Mouse (Mus musculus) megakaryocyte-erythroid progenitor cell, adult 5-6 weeks (primary cell): Measurements from ENCODE around the gene Rhbdd2. TPM values are rescaled to one million over a fixed set of nuclear protein-coding genes. Genes with fewer than 3 reads are reported as not detected.
A peak's percentile ranks its signal among the peaks of the same experiment; 100 is the strongest.
"Not testable (repeated sequence)": the region's sequence is repeated elsewhere in the genome, so short reads cannot be mapped to it uniquely, and the experiment has no call there.

Source experiments
- ATAC-seq: replicated peaks from 2 replicates; pipeline ENCODE4 v1.8.0; 2016; ENCODE audit warnings: mild to moderate bottlenecking, inconsistent platforms; ENCODE audit not compliant: severe bottlenecking, poor library complexity, low FRiP score, low TSS enrichment
- total RNA-seq, 2 experiments: library from RNA; stranded (forward) in 1 of 2; stranded (reverse) in 1 of 2; fragments of 200-1000, 215-1000 nt in 1 of 2; fragments of >200 nt in 1 of 2; fragmentation: Nextera tagmentation in 1 of 2; gene quantifications; 2 replicates each; pipeline ENCODE4 v1.2.3; 2014 to 2017

Rhbdd2 gene
- total RNA-seq (2014; fragmentation: Nextera tagmentation) (25.2 and 47.5 TPM in 2 replicates), total RNA-seq (2017) (9.5 and 11.2 TPM in 2 replicates)

DNA sequence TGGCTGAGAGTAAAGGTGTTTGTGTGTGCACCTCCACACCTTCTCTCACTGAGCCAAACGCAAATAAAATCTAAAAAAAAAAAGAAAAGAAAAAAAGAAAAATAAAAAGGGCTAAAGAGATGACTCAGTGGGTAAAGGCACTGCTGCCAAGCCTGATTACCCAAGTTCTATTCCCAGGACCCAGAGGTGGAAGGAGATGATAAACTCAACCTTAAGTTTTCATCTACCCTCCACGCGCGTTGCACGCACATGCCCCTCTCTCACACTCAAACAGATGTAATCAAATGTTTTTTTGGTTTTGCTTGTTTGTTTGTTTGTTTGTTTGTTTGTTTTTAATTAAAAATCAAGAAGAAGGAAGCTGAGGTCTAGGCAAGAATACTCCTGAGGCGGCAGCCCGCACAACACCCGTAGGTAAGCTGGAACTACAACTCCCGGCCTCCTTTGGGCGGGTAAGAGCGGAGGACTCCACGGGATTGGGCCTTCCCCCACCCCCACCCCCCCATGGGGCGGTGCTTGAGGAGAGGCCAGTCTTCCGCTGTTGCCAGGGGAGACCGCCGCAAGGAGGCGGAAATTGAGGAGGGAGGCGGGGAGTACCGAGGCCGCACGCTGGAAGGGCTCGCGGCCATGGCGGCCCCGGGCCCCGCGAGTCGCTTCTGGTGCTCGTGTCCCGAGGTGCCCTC is at the start of gene Rhbdd2:
Rhbdd2 (plus strand) TSS at position 502 of the 680 bp plus-strand sequence.
- peak; percentile 95 for ATAC-seq

DNA sequence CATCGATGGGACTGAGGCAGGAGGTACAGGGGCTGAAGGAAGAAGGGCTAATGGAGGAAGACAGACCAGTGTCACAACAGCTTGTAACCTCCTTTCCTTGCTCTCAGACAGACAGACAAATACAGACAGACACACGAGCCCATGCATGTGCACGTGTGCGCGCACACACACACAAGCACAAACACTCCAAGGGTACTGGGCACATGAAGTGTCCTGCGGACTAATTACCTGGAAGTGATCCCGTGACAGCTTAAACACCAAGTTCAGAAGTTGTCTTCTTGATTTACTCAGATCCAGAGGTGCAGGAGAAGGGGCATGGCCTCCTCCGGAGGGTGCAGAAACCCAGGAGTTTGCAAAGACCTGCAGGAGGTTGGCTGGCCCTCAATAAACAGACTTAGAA is 46.7 kb upstream of the Rhbdd2 start:
- no peak for ATAC-seq

DNA sequence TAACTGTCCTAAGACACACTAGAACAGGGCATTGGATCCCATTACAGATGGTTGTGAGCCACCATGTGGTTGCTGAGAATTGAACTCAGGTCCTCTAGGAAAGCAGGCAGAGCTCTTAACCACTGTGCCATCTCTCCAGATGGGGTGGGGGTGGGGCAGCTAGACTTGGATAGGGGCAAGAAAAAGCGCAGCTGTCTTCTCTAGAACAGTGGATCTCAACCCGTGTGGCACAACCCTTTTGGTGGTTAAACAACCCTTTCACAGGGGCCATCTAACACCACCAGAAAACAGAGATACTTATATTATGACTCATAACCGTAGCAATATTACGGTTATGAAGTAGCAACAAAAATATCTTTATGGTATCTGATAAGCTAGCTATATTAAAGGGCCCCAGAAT is 44.7 kb upstream of the Rhbdd2 start:
- no peak for ATAC-seq

DNA sequence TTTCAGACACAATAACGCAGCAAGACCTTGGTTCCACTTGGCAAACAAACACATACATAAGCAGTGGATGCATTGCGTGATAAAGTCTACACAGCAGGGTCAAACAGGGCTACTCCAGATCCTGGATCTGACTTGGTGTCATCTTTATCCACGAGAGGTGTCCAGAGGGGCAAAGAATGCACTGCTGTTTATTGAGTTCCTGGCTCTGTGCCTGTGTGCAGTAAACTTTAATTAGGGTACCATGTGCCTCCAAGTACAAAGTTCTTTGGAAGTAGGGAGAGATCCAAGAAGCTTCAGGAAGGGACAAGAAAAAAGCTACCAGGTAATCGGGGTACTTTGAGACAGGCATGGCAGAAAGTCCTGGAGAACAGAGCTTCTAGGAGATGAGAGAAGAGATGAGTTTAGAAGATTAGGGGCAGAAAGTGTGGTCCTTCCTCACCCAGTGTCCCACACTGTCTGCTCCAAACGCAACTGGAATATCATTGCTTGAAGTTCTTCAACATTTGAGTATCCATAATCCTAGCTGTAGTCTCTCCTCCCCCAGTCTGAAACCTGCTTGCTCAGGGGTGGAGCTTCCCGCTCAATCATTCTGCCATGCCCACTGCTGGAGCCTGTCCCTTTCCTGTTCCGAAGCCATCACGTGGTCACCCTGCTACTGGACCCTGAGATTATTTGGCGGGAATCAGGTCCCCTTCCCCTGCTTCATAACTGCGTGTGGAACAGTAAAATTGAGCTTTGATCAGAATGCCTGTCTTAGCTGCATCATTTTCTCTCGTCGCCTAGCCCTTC is 42.2 kb upstream of the Rhbdd2 start:
- ATAC-seq = no peak

DNA sequence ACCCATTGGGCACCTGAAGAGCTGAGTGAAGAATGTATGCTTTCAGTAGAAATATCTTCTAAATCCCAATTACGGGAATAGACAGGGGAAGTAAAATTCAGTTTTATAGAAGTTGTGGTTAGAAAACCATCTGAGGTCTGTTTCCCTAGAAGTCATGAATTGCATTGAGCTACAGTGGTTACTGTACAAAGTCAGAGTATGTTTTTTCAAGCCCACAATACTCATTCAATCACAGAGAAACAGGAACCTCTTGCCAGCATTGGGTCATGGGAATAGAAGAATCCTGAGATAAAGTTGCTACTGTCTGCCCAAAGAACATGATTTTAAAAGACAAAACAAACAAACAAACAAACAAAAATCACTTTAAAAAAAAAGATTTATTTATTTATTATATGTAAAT is 27.8 kb upstream of the Rhbdd2 start:
- not testable (repeated sequence) for ATAC-seq

DNA sequence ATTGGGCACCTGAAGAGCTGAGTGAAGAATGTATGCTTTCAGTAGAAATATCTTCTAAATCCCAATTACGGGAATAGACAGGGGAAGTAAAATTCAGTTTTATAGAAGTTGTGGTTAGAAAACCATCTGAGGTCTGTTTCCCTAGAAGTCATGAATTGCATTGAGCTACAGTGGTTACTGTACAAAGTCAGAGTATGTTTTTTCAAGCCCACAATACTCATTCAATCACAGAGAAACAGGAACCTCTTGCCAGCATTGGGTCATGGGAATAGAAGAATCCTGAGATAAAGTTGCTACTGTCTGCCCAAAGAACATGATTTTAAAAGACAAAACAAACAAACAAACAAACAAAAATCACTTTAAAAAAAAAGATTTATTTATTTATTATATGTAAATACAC is 25.7 kb upstream of the Rhbdd2 start:
- ATAC-seq = not testable (repeated sequence)

DNA sequence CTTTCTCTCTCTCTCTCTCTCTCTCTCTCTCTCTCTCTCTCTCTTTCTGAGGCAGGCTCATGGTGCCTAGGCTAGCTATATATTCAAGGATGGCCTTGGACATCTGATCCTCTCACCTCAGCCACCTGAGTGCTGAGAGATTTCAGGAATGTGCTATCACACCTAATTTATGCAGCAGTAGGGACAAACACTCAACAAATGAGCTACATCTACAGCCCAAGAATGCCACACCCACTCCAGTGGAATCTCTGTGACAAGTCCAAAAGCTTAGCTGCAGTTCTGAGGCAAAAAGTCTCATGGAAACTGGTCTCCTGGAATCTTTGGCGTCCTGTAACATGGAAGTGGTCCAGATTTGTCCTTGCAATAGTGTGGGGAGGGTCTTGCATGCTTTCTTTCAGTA is 24.8 kb upstream of the Rhbdd2 start:
- no peak for ATAC-seq

DNA sequence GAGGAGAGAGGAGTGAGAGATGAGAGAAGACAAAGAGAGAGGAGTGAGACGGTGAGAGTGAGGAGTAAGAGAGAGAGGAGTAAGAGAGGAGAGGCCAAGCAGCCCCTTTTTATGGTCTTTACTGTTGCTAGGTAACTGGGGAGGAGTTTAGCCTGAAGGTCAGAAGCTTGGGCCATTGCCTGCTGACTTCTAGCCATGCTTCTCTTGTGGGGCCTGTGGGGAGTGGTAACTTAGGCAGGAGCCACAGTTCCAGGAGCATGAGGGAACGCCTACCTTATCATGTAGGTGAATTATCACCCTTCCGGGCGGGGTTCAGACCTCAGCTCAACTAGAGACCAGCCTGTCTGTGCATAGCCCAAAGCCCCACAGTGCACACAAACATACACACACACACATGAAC is 22.6 kb upstream of the Rhbdd2 start:
- ATAC-seq = no peak

DNA sequence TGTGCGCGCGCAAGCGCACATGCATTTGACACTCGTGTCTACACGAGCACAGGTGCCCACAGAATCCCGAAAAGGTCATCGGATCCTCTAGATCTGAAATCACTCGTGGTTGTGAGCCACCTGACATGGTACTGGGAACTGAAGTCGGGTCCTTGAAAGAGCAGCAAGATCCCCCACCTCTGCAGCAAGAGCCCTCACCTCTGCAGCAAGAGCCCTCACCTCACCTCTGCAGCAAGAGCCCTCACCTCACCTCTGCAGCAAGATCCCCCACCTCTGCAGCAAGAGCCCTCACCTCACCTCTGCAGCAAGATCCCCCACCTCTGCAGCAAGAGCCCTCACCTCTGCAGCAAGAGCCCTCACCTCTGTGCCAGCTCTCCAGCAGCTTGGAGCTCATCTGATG is 12.7 kb upstream of the Rhbdd2 start:
- ATAC-seq = not testable (repeated sequence)

DNA sequence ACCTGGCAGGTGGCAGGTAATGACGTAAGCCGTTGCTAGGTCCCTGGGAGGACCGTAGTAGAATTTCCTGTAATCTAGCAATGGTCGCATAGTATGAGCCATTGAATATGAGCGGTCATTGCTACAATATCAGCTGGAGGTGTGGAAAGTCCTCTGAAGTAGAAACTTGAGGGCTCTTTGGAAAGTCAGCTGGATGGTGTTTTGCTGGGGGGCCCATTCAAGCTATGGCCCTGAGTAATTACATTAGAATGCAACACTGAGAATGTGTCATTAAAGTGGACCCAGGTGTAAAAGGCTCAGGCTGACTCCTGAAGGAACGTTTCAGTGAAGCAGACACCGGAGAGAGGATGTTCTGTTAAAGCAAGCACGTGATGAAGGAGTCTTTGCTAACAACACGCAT is 11.9 kb upstream of the Rhbdd2 start:
- no peak for ATAC-seq

DNA sequence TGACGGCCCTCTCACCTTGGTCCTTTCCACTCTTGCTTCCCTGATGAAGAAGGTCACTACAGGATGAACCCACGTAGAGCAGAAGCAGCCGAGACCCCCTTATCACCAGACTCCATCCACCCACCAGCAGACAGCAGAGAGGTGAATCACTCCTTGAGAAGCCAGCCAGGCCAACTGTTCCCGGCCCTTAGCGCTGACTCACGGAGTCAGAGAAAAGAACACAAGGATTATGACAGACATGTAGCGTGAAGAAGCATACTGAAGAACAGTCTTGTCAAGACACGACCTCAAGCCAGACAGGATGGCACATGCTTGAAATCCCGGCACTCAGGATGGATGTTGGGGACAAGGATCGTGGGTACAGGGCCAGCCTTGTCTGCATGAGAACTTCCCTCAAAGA is 10.7 kb upstream of the Rhbdd2 start:
- no peak for ATAC-seq

DNA sequence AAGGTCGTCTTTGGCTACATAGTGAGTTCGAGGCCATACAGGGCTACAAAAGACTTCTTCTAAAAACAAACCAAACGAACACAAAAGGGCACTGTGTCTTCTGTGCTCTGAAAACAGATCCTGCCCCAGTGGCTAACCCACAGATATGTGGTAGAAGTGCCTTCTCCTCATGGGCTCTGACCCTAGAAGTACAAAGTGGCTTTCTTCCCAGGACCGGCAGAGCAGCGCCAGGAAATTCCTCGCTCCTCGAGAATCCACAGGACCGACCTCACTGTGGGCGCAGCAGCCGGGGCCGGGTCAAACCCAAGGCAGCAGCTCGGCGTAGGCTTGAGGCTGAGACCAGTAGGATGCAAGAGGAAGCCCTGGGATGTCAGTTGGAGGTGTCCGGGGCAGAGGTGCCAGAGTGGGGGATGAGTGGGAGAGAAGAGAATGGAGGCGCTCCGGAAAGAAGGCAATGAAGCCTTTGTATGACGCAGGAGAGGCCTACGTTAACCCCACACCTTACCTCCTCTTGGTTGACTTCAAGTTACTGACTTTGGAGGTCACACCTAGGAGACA is 9.3 kb upstream of the Rhbdd2 start:
- no peak; the same call in 1 of the 2 replicates for ATAC-seq

DNA sequence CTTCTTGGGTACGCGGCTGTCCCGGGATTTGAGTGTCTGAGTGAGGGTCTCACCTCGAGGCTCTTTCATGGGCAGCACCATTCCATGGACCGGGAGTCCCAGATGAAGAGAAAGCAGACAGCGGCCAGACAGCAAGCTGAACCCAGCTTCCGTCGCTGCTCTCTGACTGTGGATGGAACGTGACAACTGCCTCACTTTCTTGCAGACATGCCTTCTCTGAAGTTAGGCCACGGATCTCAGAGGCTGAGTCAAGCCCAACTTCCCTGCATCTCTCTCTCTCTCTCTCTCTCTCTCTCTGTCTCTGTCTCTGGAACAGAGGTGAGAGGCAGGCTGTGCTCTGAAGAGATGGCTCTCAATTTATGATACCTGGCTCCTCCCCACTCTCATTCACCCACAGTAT is 3.5 kb upstream of the Rhbdd2 start:
- ATAC-seq = no peak

DNA sequence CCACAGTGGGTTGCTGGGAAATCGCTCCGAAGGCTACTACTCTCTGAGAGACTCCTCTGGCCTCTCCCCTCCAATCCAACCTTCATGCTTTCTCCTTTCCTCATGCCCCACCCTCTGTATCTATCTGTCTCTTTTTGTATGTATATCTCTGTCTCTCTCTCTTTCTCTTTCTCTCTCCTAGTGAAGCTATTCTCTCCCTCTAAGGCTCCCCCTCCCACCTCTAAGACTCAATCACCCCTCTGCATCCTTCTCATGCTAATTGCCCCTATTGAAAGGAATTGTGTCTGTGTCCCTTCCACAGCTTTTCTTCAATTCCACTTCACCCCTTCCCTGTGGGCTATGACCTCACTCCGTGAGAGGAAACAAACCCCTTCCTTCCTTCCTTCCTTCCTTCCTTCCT is 3.0 kb upstream of the Rhbdd2 start:
- no peak for ATAC-seq

DNA sequence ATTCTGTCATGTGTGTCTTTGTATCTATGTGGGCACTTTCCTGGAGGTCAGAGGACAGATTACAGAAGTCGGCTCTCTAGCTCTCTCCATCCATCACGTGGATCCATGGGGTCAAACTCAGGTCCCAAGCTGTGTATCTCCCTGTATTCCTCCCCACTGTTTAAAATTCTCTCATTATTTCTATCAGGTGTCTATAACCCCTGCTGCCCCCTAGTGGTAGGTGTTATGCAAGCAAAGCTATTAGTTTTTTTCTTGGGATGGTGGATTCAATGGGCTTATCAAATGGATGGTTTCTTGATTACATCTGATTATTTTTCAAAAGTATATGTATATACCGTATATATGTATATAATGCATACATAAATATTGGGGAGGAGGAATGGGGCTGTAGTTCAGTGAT is 1.8 kb upstream of the Rhbdd2 start:
- ATAC-seq = no peak

DNA sequence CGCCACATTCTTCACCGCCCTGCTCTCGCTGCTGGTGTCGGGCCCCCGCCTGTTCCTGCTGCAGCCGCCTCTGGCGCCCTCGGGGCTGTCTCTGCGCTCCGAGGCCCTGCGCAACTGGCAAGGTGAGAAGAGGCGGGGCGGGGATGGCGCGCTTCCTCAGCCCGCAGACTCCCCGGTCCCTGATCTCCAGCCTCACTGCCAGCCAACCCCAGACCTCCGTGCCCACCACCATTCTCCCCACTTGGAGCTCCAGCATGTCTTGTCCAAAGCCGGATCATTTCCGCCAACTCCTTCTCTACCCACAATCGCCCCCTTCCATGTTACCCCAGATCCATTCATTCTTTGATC is 353 bp downstream of the Rhbdd2 start:
- no peak for ATAC-seq

DNA sequence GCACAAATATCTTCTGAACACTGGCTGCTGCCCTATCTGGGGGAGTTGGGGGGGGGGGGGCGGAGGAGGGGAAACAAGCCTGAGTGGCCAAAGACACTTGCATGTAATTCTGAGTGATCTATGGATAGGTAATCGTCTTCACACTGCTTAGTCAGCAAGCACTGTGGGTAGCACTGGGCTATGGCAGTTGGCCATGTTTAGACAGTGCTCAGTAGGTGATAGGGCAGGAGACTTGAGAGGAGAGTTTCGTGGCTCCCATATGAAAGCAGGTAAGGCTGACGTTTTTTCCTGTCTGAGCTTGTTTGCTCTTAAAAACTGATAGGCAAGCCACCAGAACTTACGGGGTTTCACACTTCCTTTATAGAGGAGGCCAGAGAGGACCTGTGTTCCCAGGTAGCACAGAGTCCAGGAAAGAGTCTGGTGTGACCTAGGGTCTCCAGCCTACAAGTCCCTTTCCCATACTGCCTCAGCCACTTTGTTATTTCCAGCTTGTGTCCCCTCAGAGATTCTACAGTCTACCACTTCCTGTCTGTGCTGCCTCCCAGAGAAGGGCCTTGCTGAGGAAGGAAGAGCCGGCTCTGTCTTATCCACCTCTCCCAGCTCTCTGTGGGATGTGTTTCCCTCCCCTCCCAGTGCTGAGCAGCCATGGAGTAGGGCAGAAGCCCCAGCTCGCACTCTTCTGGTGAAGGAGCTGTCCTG is 7.5 kb downstream of the Rhbdd2 start:
- ATAC-seq = peak; percentile 68

DNA sequence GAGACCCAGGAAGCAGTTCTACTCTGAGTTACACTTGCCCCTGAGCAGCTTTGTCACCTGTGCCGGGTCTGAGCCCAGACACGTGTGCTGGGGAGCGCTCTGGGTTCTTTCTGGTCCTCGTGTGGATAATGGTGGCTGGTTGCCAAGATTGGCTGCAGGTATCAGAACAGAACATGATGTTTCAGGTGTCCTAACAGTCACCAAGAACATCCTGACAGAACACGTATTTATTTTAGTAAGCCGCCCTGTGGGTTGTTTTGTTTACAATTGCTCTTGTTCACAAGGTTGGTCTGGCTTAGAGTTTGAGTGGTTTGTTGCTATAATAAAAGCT is 8.0 kb downstream of the Rhbdd2 start:
- no peak for ATAC-seq

DNA sequence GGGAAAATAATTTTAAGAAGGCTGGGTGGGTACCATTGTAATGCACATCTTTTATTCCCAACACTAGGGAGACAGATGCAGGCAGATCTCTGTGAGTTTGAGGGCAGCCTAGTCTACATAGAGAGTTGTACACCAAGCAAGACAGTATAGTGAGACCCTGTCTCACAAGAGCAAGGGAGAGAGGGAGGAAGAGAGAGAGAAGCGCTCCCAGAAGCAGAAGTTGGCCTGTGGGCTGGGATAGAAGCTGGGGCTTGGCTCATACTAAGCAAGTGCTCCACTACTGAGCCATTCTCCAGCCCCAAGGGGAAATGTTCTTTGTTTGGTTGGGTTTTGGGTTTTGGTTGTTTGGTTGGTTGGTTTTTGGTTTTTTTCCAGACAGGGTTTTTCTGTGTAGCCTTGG is 8.6 kb downstream of the Rhbdd2 start:
- ATAC-seq = no peak
